Mouse (Mus musculus) neural tube, postnatal 0 days (tissue): ENCODE measurements around the gene Arl6ip1. TPM values are rescaled to one million over a fixed set of nuclear protein-coding genes. Genes with fewer than 3 reads are reported as not detected.

Experiments
- polyA plus RNA-seq: library from polyadenylated mRNA; unstranded; fragments of >200 nt; fragmentation: Nextera tagmentation; extraction: Ambion mirVana; gene quantifications from 2 replicates; pipeline ENCODE4 v1.2.1, GENCODE M21; 2015

The Arl6ip1 gene
- 602 and 739 TPM in 2 replicates for polyA plus RNA-seq

GRCm38 (mm10) chr7:118129430-118130041 lies at the start of gene Arl6ip1:
TSS of gene Arl6ip1 (minus strand) at chr7:118129662.

DNA sequence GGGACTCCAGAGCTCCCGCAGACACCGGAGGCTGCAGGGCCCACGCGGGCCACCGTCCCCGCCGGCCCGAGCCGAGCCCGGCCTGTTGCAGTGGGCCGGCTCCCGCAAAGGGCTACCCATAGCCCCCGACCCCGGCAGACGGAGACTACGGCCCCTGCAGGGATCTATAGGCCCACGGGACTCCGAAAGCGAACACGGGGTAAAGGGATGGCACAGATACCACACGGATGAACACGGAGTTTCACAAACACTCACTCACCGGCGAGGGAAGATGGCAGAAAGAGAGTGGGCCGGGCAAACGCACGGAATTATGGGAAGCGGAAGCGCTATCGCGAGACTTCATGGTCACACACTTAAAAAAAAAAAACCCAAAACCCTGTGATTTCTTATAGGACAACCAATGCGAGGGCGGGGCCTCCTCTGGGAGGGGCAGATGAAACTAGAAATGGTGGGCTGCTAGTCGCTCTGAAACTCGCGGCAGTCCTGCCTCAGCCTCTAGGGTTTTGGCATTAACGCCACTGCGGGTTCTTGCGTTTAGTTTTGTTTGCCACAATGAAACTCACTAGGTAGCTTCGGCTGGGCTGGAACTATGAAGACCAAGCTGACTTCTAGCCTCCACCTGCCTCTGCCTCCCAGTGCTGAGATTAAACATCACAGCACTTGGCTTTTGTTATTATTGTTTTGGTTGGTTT lies 13.4 kb downstream of the Arl6ip1 start, which contains the start of gene Rps15a:
Gene Rps15a, minus strand, starts transcription at position 312 of the 692 bp plus-strand sequence.

Other genes with a start within 250 kb of the Arl6ip1 start
- gene Rps15a, start 13.5 kb downstream of the Arl6ip1 start, polyA plus RNA-seq = 318 and 398 TPM in 2 replicates
- 16.6 TPM in 2 replicates for gene Smg1, start 114.0 kb upstream of the Arl6ip1 start, polyA plus RNA-seq